Mouse (Mus musculus) neutrophil, adult 5-6 weeks (primary cell): ENCODE results near the gene 1700017B05Rik. TPM values are rescaled to one million over a fixed set of nuclear protein-coding genes. Genes with fewer than 3 reads are reported as not detected.
A peak's percentile ranks its signal among the peaks of the same experiment; 100 is the strongest.
"Not testable (repeated sequence)": the region's sequence is repeated elsewhere in the genome, so short reads cannot be mapped to it uniquely, and the experiment has no call there.

Experiments used
- ATAC-seq: fragments of 151-379, 151-347 bp; 2 replicates; pipeline ENCODE4 v1.8.0; 2017; ENCODE audit warnings: mild to moderate bottlenecking, moderate TSS enrichment; ENCODE audit not compliant: insufficient number of reproducible peaks, poor library complexity, low FRiP score, severe bottlenecking; ENCODE audit errors: extremely low read depth
- total RNA-seq: library from RNA; stranded (forward); fragments of 200-1000 nt; gene quantifications from 2 replicates; pipeline ENCODE4 v1.2.3, GENCODE M21; 2017

1700017B05Rik gene
- total RNA-seq, 1 experiment from 2014 or later: 17.3 TPM

DNA sequence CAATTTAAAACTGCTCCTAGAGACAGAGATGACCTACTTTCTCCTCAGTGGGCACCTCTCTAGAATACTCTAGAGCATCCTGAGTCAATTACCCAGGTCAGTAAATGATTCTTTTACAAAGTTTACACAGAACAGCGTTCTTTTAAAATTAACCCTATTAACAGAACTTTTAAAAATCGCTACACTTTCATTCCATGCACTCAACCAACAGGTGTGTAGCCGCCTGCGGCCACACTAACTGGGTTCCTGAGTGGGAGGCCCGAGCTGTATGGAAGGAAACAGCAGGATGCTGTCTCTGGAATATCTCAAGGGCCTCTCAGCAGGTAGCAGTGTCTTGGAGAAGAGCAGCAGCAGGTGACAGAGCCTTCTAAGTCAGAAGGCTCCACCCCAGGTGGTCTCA lies 35.2 kb downstream of the 1700017B05Rik start:
- no peak for ATAC-seq

DNA sequence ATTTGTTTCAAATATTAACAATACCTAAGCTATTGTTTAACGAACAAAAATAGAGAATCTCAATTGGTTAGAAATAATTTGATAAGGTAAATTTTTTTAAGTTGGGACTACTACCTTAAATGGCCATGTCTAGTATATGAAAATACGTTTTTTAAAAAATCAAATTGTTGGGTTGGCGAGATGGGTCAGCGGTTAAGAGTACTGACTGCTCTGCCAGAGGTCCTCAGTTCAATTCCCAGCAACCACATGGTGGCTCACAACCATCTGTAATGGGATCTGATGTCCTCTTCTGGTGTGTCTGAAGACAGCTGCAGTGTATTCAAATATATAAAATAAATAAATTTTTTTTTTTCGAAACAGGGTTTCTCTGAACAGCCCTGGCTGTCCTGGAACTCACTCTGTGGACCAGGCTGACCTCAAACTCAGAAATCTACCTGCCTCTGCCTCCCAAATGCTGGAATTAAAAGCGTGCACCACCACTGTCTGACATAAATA lies 35.7 kb downstream of the 1700017B05Rik start:
- ATAC-seq: not testable (repeated sequence)

- no peak for ATAC-seq
Measured at GRCm38 (mm10) chr9:57225780-57226627, 36.4 kb downstream of the 1700017B05Rik start.

DNA sequence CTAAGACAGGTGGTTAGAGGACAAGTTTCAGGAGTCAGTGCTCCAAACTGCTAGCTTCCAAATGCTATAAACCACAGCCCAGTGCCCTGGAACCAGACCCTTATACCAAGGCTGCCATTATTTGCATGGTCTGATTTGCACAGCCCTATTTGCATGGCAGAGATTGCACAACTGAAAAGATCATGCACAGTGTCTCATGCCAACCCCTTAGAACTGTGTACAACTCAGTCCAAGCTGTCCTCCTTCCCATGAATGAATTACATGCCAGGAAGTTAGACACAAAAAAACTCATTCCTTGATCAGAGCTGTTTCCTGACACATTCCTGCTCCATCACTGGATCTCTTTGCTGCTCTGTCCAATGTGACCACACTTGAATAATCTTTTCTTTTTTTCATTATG lies 39.1 kb downstream of the 1700017B05Rik start:
- no peak for ATAC-seq

DNA sequence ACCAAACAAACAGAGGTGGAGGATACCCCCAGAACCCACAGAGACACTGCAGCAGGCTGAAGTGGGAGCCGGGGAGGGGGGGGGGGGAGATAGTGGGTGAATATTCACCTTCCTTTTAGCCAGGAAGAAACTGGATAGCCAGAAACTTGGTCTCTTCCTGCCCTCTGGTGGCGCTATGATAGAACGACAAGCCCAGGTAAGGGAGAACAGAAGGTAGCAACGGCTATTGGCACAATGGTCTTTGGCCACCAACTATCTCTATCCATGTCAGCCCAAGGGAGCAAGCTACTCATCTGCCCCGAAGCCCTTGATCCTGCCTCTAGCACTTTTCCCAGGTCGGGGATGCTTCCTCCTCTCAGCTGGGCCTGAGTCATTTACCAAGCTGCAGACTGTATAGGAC lies 42.1 kb downstream of the 1700017B05Rik start:
- 0 out of 2 replicates have a peak, but pooled peaks have one; percentile 19 for ATAC-seq

DNA sequence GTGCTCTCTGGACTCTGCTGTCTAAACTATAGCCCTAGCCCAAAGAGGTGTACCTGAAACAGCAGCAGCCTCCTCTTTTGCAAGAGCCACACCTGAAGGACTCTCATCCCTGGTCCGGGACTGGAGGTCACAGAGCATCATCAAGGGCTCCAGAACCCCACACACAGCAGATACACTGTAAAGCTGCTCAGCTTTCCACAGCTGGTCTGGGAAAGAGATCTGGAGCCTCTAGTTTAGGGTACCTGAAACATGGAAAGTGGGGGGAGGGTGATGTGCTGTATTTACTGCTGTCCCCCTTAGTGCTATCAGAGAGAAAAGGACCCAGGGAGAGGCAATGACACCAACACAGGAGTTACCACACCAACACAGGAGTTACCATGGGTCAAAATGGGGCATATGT lies 42.9 kb downstream of the 1700017B05Rik start:
- no peak for ATAC-seq

- no peak for ATAC-seq
Measured at GRCm38 (mm10) chr9:57218776-57219175, 43.6 kb downstream of the 1700017B05Rik start.

DNA sequence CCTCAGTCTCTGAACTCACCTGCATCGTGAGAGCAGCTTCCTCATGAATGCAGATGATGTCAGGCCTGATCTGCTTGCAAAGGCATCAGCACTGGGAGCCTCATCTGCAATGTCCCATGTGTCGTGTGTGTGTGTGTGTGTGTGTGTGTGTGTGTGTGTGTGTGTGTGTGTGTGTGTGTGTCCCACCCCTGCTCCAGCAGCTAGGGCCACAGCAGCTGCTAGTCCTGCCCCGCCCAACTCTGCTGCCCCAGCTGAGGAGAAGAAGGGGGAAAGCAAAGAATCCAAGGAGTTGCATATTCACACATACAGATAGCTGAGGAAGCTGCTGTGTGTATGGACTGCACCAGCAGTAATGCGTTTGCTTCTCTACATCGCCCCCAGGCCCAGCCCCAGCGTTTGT lies 45.2 kb downstream of the 1700017B05Rik start:
- no peak for ATAC-seq

DNA sequence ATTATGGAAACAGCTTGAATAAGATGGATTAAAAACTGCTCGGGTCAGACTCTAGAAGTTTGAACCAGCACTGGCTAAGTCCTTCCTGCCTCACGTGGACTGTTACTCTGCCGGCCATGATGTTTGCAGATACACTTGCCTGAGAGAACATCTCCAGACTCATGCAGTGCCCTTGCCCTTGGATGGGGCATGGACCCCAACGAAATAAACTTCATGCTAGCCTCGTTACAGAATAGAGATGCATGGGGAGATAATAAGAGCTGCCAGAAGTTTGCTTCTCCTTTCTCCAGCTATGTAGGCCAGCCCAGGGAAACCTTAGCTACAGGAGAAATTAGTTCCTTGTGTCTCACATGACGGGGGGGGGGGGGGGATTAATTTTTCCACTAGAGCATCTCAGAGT lies 47.9 kb downstream of the 1700017B05Rik start:
- ATAC-seq: no peak

DNA sequence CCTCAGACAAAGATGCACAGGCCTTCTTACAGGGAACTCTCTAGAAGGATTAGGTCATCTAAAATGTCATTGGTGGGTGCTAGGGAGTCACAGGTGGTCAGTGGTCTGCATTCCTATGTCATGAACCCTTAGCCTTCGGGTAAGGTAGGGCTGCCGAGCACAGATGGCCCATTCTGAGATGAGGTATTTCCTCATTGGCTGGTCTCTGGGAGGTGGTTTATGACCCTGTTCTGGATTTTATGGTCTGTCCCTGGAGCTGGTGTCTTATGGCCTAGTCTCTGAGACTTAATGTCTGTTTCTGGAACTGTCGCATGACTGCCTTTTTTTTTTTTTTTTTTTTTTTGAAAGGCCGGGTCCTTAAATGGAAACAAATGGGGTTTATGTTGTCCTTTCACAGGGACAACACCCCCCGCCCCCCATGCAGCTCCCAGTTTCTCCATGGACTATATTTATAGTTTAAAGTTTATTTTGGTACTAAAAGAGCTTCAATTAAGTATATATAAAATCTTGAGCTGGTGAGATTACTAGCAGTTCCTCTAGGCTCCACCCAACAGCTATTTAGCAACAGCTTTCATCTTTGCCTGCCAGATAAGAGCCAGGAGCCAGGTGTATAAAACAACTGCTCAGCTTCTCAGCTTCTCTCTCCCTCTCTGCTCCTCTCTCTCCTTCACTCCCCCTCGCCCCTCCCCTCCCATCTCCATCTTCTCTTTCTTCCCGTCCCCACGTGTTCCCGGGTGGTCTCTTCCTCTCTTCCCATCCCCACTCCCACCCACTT lies 49.8 kb downstream of the 1700017B05Rik start:
- no peak for ATAC-seq

GRCm38 (mm10) chr9:57209316-57209715 lies 53.1 kb downstream of the 1700017B05Rik start:
- no peak for ATAC-seq

DNA sequence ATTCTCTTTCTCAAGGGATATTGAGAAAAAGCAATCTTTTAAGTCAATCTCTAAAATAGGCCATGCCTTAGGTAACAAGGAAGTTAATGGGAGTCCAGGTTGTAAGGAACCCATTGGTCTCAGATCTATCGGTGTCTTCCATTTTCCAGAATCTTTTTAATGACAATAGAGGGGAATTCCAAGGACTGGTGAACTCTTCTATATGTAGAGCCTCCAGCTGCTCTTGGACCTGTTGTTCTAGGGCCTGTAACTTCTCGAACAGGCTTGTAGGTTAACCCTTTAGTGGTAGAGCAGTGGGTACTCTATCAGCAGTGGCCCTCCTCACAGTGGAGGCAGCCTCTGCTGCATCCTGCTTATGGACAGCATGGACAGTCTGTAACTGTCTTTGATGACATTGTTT lies 55.5 kb downstream of the 1700017B05Rik start:
- no peak for ATAC-seq

DNA sequence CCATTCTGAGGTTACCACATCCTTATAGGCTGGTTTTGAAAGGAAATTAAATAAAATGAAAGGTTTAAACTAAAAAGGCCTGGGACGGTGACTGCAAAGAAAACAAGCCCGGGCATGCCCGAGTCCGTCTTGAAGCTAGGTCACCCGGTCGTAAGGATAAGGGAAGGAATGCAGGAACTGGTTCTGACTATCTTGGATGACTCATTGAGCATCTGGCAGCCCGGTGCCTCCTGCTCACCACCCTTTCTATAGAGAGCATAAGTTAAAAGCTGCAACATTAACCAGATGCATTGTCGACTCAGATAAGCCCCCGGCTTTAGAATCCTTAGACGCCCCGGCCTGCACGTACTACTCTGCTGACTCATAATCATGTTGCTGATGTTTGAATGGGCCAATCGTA lies 58.8 kb downstream of the 1700017B05Rik start:
- not testable (repeated sequence) for ATAC-seq

Other genes with a start within 250 kb of the 1700017B05Rik start
- gene Sin3a, start 190.6 kb downstream of the 1700017B05Rik start, total RNA-seq: 124 and 134 TPM in 2 replicates
- 63.2 and 78.2 TPM in 2 replicates for gene Man2c1, start 131.9 kb downstream of the 1700017B05Rik start, total RNA-seq
- gene Neil1, start 114.3 kb downstream of the 1700017B05Rik start, total RNA-seq: 15.4 and 15.6 TPM in 2 replicates
- 68.8 and 86.0 TPM in 2 replicates for gene Commd4, start 104.3 kb downstream of the 1700017B05Rik start, total RNA-seq
- gene Trcg1, start 26.1 kb downstream of the 1700017B05Rik start, total RNA-seq: 0.23 TPM in 1 of 2 replicates, not detected in the other
- 63.6 and 70.3 TPM in 2 replicates for gene Ppcdc, start 177.5 kb upstream of the 1700017B05Rik start, total RNA-seq
- gene Scamp5, start 205.4 kb upstream of the 1700017B05Rik start, total RNA-seq: not detected in 2 replicates
- not detected in 2 replicates for gene Rpp25, start 241.4 kb upstream of the 1700017B05Rik start, total RNA-seq